Mouse (Mus musculus) E14TG2a.4 (cell line): ENCODE data around the gene Hist1h2bb.
"Not testable (repeated sequence)": the region's sequence is repeated elsewhere in the genome, so short reads cannot be mapped to it uniquely, and the experiment has no call there.

Experiments used
- H3K27me3 ChIP-seq: 2 replicates; pipeline ENCODE4 v1.6.1; 2014; ENCODE audit warnings: low read length, control low read depth; ENCODE audit not compliant: insufficient read depth
- H3K36me3 ChIP-seq: 2 replicates; pipeline ENCODE4 v1.6.1; 2014; ENCODE audit warnings: low read length, control low read depth; ENCODE audit not compliant: insufficient read depth
- H3K4me1 ChIP-seq: replicated peaks from 2 replicates; pipeline ENCODE4 v1.6.1; 2014; ENCODE audit warnings: low read depth, low read length, control low read depth
- H3K4me3 ChIP-seq: replicated peaks from 2 replicates; pipeline ENCODE4 v1.5.1; 2014; ENCODE audit warnings: mild to moderate bottlenecking, low read length
- H3K9me3 ChIP-seq: 2 replicates; pipeline ENCODE4 v1.6.1; 2014; ENCODE audit warnings: low read length, control low read depth
- CTCF ChIP-seq: conservative IDR thresholded peaks from 2 replicates; pipeline ENCODE4 v1.5.1; 2014; ENCODE audit warnings: low read length
- NANOG ChIP-seq: IDR thresholded peaks from 2 replicates; pipeline ENCODE4 v1.6.1; 2014; ENCODE audit warnings: borderline replicate concordance, low read length, mixed read lengths
- POU5F1 ChIP-seq: IDR thresholded peaks from 2 replicates; pipeline ENCODE4 v1.6.1; 2014; ENCODE audit warnings: low read length, borderline replicate concordance

Gene Hist1h2bb

DNA sequence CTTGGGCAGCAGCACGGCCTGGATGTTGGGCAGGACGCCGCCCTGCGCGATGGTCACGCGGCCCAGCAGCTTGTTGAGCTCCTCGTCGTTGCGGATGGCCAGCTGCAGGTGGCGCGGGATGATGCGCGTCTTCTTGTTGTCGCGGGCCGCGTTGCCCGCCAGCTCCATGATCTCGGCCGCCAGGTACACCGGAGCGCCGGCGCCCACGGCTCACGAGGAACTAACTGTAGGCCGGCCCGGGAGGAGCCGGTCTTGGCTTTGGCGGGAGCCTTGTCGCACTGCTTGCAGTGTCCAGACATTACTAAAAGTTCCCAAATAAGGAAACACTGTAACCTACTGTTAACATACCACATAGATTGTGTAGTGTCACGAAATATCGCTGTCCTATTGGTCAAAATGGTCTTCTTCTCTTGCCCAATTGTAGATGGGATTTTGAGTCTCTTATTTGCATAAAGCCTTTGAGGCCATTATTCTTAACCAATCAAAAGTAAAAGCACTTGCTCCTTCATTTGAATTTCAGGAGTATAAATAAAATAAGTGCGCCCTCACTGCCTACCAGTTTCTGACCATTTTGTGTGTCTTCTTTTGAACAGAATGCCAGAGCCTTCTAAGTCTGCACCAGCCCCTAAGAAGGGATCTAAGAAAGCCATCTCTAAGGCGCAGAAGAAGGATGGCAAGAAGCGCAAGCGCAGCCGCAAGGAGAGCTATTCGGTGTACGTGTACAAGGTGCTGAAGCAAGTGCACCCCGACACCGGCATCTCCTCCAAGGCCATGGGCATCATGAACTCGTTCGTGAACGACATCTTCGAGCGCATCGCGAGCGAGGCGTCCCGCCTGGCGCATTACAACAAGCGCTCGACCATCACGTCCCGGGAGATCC lies at the start of gene Hist1h2bb:
Hist1h2bb (plus strand) TSS at position 534 of the 880 bp plus-strand sequence.
- H3K27me3 ChIP-seq, H3K9me3 ChIP-seq, H3K36me3 ChIP-seq: not testable (repeated sequence)
- H3K4me3 ChIP-seq = peak within 1 kb of the TSS; percentile 75
- H3K4me1 ChIP-seq = peaks cover 47% of the 10 kb centered on the region

DNA sequence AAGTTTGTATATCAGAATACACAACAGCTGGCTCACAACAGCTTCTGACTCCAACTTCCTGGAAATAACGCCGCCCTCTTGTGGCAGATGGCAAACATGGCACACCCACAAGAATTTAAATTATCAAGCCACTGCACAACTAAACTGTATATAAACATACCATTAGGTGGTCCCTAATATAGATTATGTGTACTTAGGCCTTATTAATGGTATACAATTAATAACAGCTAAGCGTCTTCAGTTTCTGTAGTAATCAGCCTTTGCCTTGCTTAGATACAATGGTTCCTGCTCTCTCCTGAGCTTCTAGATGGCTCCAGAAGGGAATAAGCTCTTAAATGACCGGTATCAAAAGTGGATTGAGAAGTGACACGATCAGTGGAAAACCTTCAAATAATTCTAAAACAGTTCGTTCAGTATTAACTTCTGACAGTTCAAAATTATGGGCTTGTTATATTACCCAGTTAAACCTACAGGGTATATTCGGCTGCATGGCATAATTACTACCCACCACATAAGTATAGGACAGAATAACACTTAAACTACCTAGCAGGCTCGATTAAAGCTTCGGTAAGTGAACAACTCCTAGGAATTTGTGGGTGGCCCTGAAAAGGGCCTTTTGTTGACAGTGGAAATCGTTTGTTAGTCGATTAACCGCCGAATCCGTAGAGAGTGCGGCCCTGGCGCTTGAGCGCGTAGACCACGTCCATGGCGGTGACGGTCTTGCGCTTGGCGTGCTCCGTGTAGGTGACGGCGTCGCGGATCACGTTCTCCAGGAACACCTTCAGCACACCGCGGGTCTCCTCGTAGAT lies 48.8 kb upstream of the Hist1h2bb start:
- Histone ChIP-seq H3K4me1 (peaks cover 29% of the 10 kb centered on the region), H3K27me3 (peaks cover 6% of the 10 kb centered on the region; the same call in 1 of the 2 replicates), H3K4me3 (peak overlapping the region; percentile 68), H3K36me3 (no peaks in the 10 kb centered on the region; the same call in 1 of the 2 replicates), H3K9me3 (peaks cover 4% of the 10 kb centered on the region)
- peak; percentile 91 for TF ChIP-seq CTCF
- TF ChIP-seq NANOG = no peak

DNA sequence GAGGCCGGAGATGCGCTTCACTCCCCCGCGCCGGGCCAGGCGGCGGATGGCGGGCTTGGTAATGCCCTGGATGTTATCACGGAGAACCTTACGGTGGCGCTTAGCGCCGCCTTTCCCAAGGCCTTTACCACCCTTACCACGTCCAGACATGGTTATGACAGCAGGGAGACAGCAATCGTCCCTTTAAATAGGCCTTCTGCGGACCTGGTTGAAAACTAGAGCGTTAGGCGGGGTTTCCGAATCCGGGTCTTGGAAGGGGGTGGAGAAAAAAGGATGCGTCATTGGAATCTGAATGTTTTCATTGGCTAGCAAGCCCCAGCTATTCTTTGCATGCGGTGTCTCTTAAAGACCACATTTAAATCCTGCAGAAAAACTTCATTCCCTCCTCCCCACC lies 48.2 kb upstream of the Hist1h2bb start, which contains the start of gene Hist1h4c:
Hist1h4c (minus strand) TSS at position 155 of the 394 bp plus-strand sequence.
- no peaks in the 10 kb centered on the region for H3K9me3 ChIP-seq
- peak within 1 kb of the TSS; percentile 68 for H3K4me3 ChIP-seq
- TF ChIP-seq POU5F1 (no peak), CTCF (no peak), NANOG (no peak)
- H3K27me3 ChIP-seq = peaks cover 6% of the 10 kb centered on the region; the same call in 1 of the 2 replicates
- no peaks in the 10 kb centered on the region for H3K36me3 ChIP-seq
- H3K4me1 ChIP-seq = peaks cover 29% of the 10 kb centered on the region

DNA sequence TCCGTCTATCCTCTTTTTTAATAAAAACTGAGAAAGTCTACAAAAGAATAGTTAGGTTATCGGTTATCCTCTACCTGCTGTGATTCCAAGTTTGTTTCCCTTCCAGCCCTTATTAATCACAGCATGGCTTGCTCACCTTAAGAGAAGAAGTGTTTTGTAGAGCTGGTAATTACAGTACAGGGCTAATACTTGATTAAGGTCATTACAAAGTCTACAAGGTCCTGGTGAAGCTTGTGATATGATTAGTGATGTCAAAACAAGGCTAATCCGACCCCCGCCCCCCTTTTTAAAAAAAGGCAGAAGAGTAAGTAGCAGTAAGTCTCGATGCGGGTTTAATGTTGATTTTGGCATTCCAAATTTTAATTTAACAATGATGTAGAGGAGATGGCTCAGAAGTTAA lies 47.5 kb upstream of the Hist1h2bb start:
- no peaks in the 10 kb centered on the region for H3K36me3 ChIP-seq
- H3K9me3 ChIP-seq = no peaks in the 10 kb centered on the region
- no peak for TF ChIP-seq CTCF
- TF ChIP-seq NANOG = no peak
- H3K4me1 ChIP-seq = peaks cover 29% of the 10 kb centered on the region
- peaks cover 6% of the 10 kb centered on the region; the same call in 1 of the 2 replicates for H3K27me3 ChIP-seq
- no peak overlapping the region for H3K4me3 ChIP-seq

DNA sequence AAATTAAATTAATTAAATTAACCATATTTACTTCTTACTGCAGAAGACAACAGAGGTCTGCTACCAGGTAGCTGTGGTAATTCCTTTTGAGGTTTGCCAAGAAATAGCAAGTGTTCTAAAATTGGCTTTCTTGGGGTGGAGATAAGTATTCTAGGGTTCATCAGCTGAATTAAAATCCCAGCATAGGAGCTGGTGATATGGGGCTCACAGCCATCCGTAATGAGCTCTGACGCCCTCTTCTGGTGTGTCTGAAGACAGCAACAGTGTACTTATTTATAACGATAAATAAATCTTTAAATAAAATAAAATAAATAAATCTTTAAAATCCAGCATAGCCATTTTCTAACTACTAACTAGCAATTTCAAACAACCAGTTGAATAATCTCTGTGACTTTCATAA lies 46.8 kb upstream of the Hist1h2bb start:
- H3K4me3 ChIP-seq = no peak overlapping the region
- no peaks in the 10 kb centered on the region for H3K9me3 ChIP-seq
- peak; percentile 20 for TF ChIP-seq CTCF
- TF ChIP-seq POU5F1 = no peak
- TF ChIP-seq NANOG = no peak

DNA sequence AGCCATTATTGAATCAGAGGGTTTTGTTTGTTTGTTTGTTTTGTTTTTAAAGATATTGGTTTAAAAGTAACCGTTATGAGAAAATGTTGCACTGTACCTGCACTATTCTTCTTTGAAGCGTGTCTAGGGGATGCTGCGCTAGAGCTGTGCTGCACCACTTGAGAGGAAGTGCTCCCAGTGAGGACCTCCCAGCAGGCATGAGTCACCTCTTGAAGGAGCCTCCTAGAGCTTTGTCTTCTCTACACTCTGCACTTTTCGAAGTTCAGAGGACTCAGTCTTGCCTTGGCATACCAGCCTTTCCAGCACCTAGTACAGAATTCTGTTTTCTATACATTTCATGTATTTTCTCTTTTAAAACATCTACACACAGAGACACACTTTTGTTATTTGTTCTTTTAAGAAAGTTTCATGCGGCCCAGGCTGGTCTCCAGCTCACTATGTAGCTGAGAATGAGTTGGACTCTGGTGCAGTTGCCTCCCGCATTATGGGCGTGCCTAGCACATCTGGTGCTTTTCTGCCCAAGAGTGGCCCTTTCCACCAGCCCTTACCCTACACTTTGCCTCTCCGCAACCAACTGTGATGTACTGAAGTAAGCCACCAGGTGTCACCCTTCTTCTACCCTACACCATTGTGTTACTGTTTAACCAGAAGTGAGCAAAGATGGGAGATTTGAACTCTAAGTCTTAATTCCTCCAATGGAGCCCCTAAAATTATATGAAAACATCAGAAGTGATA lies 45.6 kb upstream of the Hist1h2bb start:
- Histone ChIP-seq H3K4me3 (no peak overlapping the region), H3K4me1 (peaks cover 22% of the 10 kb centered on the region), H3K27me3 (no peaks in the 10 kb centered on the region; the same call in 1 of the 2 replicates), H3K36me3 (no peaks in the 10 kb centered on the region), H3K9me3 (no peaks in the 10 kb centered on the region)
- TF ChIP-seq NANOG = no peak
- TF ChIP-seq POU5F1 = no peak
- TF ChIP-seq CTCF = peak; percentile 62

More for the DNA sequence above, 46.8 kb upstream of the Hist1h2bb start:
- no peaks in the 10 kb centered on the region for H3K36me3 ChIP-seq
- peaks cover 29% of the 10 kb centered on the region for H3K4me1 ChIP-seq
- peaks cover 4% of the 10 kb centered on the region; the same call in 1 of the 2 replicates for H3K27me3 ChIP-seq

DNA sequence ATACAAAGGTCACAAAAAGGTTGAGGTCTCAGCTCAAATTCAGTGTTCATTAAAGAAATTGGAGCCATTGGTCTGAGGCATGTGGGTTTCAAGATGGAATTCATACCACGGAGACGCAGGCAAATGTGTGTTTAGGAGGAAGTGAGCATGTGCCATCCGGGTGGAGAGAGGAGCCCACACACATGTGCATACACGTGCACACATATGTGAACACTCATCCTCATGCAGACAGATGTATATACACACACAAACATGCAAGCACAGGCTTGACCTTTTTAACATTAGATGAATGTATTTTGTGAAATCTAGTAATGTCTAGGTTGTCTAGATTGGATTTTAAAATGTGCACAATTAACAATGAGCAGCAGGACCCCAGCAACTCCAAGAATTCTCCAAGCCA lies 44.3 kb upstream of the Hist1h2bb start:
- no peaks in the 10 kb centered on the region for H3K36me3 ChIP-seq
- no peaks in the 10 kb centered on the region for H3K9me3 ChIP-seq
- peaks cover 8% of the 10 kb centered on the region; the same call in 1 of the 2 replicates for H3K27me3 ChIP-seq
- peaks cover 13% of the 10 kb centered on the region for H3K4me1 ChIP-seq
- no peak for TF ChIP-seq CTCF
- TF ChIP-seq NANOG = no peak
- no peak for TF ChIP-seq POU5F1
- H3K4me3 ChIP-seq = no peak overlapping the region

DNA sequence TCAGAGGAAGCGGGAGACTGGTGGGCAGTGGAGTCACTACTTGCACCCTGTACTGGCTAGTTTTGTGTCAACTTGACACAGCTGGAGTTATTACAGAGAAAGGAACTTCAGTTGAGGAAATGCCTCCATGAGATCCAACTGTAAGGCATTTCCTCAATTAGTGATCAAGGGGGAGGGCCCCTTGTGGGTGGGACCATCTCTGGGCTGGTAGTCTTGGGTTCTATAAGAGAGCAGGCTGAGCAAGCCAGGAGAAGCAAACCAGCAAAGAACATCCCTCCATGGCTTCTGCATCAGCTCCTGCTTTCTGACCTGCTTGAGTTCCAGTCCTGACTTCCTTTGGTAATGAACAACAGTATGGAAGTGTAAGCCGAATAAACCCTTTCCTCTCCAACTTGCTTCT lies 43.7 kb upstream of the Hist1h2bb start:
- not testable (repeated sequence) for H3K4me3 ChIP-seq, H3K9me3 ChIP-seq, H3K36me3 ChIP-seq
- Histone ChIP-seq H3K27me3 (peaks cover 12% of the 10 kb centered on the region; the same call in 1 of the 2 replicates), H3K4me1 (peaks cover 13% of the 10 kb centered on the region)
